Mouse (Mus musculus) gonadal fat pad, adult 2 months (tissue): ENCODE measurements at regions not wholly inside any gene's neighbourhood (a gene's known extent, or its start where the extent isn't known, plus 50 kb on each side); places are given as distances from the start of the nearest gene placed in this dataset.
A peak's percentile ranks its signal among the peaks of the same experiment; 100 is the strongest.

Experiments used
- DNase-seq: peaks from one replicate; pipeline ENCODE4 v3.0.0-alpha.2; 2012; ENCODE audit warnings: low read depth

GRCm38 (mm10) chr8:64421502-64422199, 215.6 kb upstream of the Tll1 start:
- no peak for DNase-seq

- DNase-seq: no peak
Measured at GRCm38 (mm10) chr8:64412488-64413188, 206.6 kb upstream of the Tll1 start.

- no peak for DNase-seq
Measured at GRCm38 (mm10) chr8:64406775-64407490, 200.9 kb upstream of the Tll1 start.

GRCm38 (mm10) chr8:64399554-64399953, 193.5 kb upstream of the Tll1 start:
- DNase-seq: no peak

- no peak for DNase-seq
Measured at GRCm38 (mm10) chr8:64397876-64398275, 191.8 kb upstream of the Tll1 start.

- DNase-seq: no peak
Measured at GRCm38 (mm10) chr8:64395816-64396215, 189.7 kb upstream of the Tll1 start.

- DNase-seq: no peak
Measured at GRCm38 (mm10) chr8:64389488-64389887, 183.4 kb upstream of the Tll1 start.

GRCm38 (mm10) chr8:64388299-64388698, 182.2 kb upstream of the Tll1 start:
- no peak for DNase-seq

- no peak for DNase-seq
Measured at GRCm38 (mm10) chr8:64379732-64380349, 173.8 kb upstream of the Tll1 start.

- DNase-seq: no peak
Measured at GRCm38 (mm10) chr8:64377830-64378229, 171.8 kb upstream of the Tll1 start.

- peak; percentile 10 for DNase-seq
Measured at GRCm38 (mm10) chr8:64375509-64375908, 169.4 kb upstream of the Tll1 start.

- DNase-seq: no peak
Measured at GRCm38 (mm10) chr8:64374980-64375379, 168.9 kb upstream of the Tll1 start.

GRCm38 (mm10) chr8:64369973-64370372, 163.9 kb upstream of the Tll1 start:
- no peak for DNase-seq

GRCm38 (mm10) chr8:64367906-64368305, 161.8 kb upstream of the Tll1 start:
- no peak for DNase-seq

- DNase-seq: no peak
Measured at GRCm38 (mm10) chr8:64366974-64367266, 160.8 kb upstream of the Tll1 start.

GRCm38 (mm10) chr8:64366226-64366973, 160.3 kb upstream of the Tll1 start:
- no peak for DNase-seq

- no peak for DNase-seq
Measured at GRCm38 (mm10) chr8:64357092-64357491, 151.0 kb upstream of the Tll1 start.

GRCm38 (mm10) chr8:64348082-64348646, 142.1 kb upstream of the Tll1 start:
- no peak for DNase-seq

GRCm38 (mm10) chr8:64347490-64347889, 141.4 kb upstream of the Tll1 start:
- DNase-seq: no peak

GRCm38 (mm10) chr8:64346428-64346827, 140.4 kb upstream of the Tll1 start:
- DNase-seq: no peak

GRCm38 (mm10) chr8:64344933-64345332, 138.9 kb upstream of the Tll1 start:
- DNase-seq: no peak

- no peak for DNase-seq
Measured at GRCm38 (mm10) chr8:64343600-64343999, 137.5 kb upstream of the Tll1 start.
